Mouse (Mus musculus): ENCODE measurements around the gene Alyref. TPM values are rescaled to one million over a fixed set of nuclear protein-coding genes. Genes with fewer than 3 reads are reported as not detected.

Gene Alyref
- 303 and 358 TPM in 2 replicates for polyA plus RNA-seq (2015; fragmentation: Nextera tagmentation; extraction: Ambion mirVana)

DNA sequence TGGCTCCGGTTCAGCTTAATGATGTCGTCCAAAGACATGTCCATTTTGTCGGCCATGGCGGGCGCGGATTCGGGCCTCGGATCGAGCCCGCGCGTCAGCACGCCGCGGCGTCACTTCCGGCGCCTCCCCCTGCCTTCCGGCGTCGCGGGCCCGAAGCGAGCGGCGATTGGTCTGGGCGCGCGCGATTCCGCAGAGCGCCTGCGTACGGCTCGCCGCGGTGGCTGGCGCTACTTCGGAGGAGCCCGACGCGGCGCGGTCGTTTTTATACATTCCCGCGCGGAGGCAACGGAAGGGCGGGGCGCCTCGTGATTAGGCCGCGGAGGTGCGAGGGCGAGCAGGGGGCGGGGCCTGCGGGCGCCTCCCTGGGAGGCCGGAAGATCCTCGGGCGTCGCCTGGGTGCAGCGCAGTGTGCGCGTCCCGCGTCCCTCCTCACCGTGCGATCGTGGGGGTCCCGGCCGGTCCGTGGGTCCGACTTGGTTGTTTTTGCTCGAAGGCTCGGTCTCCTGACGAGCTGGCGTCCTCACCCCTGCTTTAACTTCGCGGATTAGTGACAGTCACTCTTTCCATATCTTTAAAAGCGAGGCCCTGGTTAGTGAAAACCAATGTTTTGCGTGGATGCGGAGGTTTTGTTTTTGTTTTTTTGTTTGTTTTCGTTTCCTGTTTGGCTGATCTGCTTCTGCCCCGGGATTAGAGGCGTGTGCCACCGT lies at the start of gene Alyref, which contains the start of gene Anapc11:
Gene Alyref (minus strand): TSS at position 83 of the 707 bp plus-strand sequence.
Gene Anapc11 (plus strand): TSS at position 139 of the 707 bp plus-strand sequence.
- peaks cover 62% of the 10 kb centered on the region for H3K36me3 ChIP-seq

GRCm38 (mm10) chr11:120647047-120647830 lies 49.1 kb upstream of the Alyref start:
- ATAC-seq = no peak
- Histone ChIP-seq H3K9me3 (no peaks in the 10 kb centered on the region), H3K36me3 (no peaks in the 10 kb centered on the region), H3K27ac (no peak overlapping the region), H3K9ac (replicated peaks) (no peak overlapping the region; the same call in 1 of the 2 replicates), H3K27me3 (peaks cover 26% of the 10 kb centered on the region; the same call in 1 of the 2 replicates), H3K4me1 (replicated peaks) (peaks cover 23% of the 10 kb centered on the region), H3K4me3 (replicated peaks) (no peak overlapping the region), H3K4me2 (replicated peaks) (peak overlapping the region; percentile 36)
- WGBS = 80% methylated on average over 35 of the region's 35 CpGs

More for the DNA sequence above, at the start of gene Alyref, which contains the start of gene Anapc11:
- H3K9ac ChIP-seq (replicated peaks) = peak within 1 kb of the TSS; percentile 99
- peak within 1 kb of the TSS; percentile 90 for H3K27ac ChIP-seq
- WGBS = under 1% methylated on average over 87 of the region's 88 CpGs
- H3K4me2 ChIP-seq (replicated peaks) = peak within 1 kb of the TSS; percentile 98
- H3K4me1 ChIP-seq (replicated peaks) = peaks cover 31% of the 10 kb centered on the region
- H3K27me3 ChIP-seq = no peaks in the 10 kb centered on the region
- peak; percentile 99 for ATAC-seq
- no peaks in the 10 kb centered on the region for H3K9me3 ChIP-seq
- peak within 1 kb of the TSS; percentile 99 for H3K4me3 ChIP-seq (replicated peaks)

DNA sequence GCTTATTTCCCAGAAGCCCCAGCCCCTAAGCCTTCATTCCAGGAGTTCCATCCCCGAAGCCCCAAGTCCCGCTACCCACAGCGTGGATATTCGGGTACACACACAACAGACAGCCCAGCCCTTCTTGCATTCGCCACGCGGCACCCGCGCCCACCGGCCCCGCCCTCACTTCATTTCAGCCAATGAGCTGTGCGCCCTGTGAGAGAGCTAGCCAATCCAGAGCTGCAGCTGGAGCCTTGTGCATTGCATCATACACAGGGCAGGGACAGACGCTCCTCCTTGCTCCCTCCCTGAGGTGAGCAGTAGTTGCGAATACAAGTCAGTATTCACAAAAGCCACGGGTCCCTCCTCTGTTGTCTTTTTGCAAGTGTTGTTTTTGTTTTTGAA lies 45.4 kb upstream of the Alyref start, which contains the start of gene Pycr1:
Gene Pycr1 (minus strand): TSS at position 169 of the 387 bp plus-strand sequence.
- WGBS = under 1% methylated on average over 15 of the region's 15 CpGs
- no peaks in the 10 kb centered on the region for H3K36me3 ChIP-seq
- peak within 1 kb of the TSS; percentile 77 for H3K9ac ChIP-seq (replicated peaks)
- H3K9me3 ChIP-seq = no peaks in the 10 kb centered on the region
- peaks cover 22% of the 10 kb centered on the region; the same call in 1 of the 2 replicates for H3K27me3 ChIP-seq
- H3K4me1 ChIP-seq (replicated peaks) = peaks cover 25% of the 10 kb centered on the region
- no peak within 1 kb of the TSS for H3K27ac ChIP-seq
- H3K4me2 ChIP-seq (replicated peaks) = peak within 1 kb of the TSS; percentile 89
- peak within 1 kb of the TSS; percentile 51 for H3K4me3 ChIP-seq (replicated peaks)
- peak; percentile 99 for ATAC-seq

DNA sequence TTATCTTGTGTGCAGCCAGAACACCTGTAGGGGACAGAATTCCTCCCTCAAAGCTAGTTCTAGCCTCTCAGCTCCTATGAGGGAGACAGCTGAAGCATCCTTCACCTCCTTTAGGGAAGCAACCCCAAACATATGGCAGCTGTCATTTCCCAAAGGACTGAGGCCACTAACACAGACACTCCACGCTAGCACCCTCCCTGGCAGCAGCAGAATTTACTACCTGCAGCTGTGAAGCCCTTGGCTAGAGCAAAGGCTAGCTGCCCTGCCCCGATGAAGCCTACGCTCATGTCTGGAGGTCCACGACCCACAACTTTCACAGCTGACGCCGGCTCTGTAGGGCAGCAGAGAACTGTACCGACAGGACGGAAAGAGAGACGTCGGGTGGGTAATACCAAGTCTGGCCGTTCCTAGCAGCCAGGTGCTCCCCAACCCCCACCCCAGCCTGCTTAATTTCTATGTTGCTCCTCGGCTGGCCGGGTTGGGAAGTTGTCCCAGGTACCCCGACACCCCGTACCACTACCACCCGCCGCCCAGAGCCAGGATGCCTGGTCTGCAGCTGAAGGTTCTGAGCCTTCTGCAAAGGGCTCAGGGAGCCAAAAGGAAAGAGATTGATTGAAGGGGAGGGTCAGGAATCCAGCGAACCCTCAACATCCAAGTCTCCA lies 44.9 kb upstream of the Alyref start:
- Histone ChIP-seq H3K27ac (no peak overlapping the region), H3K4me3 (replicated peaks) (peak overlapping the region; percentile 51), H3K9ac (replicated peaks) (peak overlapping the region; percentile 77), H3K4me1 (replicated peaks) (peaks cover 22% of the 10 kb centered on the region), H3K4me2 (replicated peaks) (peak overlapping the region; percentile 89), H3K9me3 (no peaks in the 10 kb centered on the region), H3K27me3 (peaks cover 22% of the 10 kb centered on the region; the same call in 1 of the 2 replicates), H3K36me3 (no peaks in the 10 kb centered on the region)
- 3% methylated on average over 18 of the region's 18 CpGs for WGBS
- peak; percentile 78 for ATAC-seq

DNA sequence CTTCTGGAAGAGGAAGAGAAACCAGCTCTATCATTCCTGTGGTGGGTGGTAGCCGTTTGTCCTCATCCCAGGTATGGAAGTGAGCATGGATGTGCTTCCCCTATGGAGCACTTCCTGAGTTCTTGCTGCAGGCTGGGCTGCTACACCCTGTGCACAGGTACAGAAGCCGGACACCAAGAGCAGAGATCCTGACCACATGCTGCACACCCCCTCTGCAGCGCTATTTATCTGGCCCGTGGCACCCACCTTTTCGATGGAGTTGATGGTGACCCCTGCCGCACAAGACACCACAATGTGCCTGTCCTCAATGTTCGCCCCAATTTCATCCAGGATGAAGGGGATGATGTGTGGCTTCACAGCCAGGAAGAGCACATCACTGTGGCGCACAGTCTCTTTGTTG lies 43.7 kb upstream of the Alyref start:
- Histone ChIP-seq H3K9me3 (no peaks in the 10 kb centered on the region), H3K4me1 (replicated peaks) (peaks cover 16% of the 10 kb centered on the region), H3K36me3 (no peaks in the 10 kb centered on the region), H3K27me3 (peaks cover 13% of the 10 kb centered on the region; the same call in 1 of the 2 replicates), H3K4me2 (replicated peaks) (no peak overlapping the region), H3K9ac (replicated peaks) (peak overlapping the region; percentile 40), H3K27ac (no peak overlapping the region), H3K4me3 (replicated peaks) (no peak overlapping the region)
- ATAC-seq = no peak
- WGBS = 94% methylated on average over 8 of the region's 8 CpGs

DNA sequence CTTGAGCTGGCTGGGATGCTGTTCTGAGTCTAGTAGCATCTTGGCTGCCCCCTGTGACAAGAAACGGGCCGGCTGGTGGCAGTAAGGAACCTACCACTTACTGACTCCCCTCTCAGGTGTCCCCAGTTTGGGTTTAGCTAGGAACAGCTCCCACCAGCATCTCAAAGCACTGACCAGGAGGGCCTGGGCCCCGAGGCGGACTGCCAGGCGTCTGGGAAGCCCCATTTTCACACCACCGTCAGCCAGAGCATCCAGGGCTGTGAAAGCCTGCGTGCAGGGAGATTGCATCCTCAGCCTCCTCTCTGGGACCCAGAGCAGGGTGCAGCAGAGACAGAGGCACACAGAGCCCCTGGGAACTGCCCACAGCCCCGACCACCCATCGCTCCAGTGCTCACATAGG lies 43.1 kb upstream of the Alyref start:
- no peak for ATAC-seq
- no peaks in the 10 kb centered on the region for H3K36me3 ChIP-seq
- no peaks in the 10 kb centered on the region for H3K9me3 ChIP-seq

GRCm38 (mm10) chr11:120634810-120635209 lies 36.6 kb upstream of the Alyref start:
- Histone ChIP-seq H3K9me3 (no peaks in the 10 kb centered on the region), H3K27ac (no peak overlapping the region), H3K9ac (replicated peaks) (no peak overlapping the region), H3K27me3 (no peaks in the 10 kb centered on the region), H3K4me3 (replicated peaks) (no peak overlapping the region), H3K4me1 (replicated peaks) (peaks cover 27% of the 10 kb centered on the region), H3K4me2 (replicated peaks) (no peak overlapping the region), H3K36me3 (no peaks in the 10 kb centered on the region)
- WGBS = 64% methylated on average over 5 of the region's 5 CpGs
- no peak for ATAC-seq

More for the DNA sequence above, 43.1 kb upstream of the Alyref start:
- Histone ChIP-seq H3K27ac (no peak overlapping the region), H3K27me3 (peaks cover 8% of the 10 kb centered on the region; the same call in 1 of the 2 replicates), H3K4me1 (replicated peaks) (peaks cover 16% of the 10 kb centered on the region), H3K9ac (replicated peaks) (peak overlapping the region; percentile 40; the same call in 1 of the 2 replicates), H3K4me3 (replicated peaks) (no peak overlapping the region), H3K4me2 (replicated peaks) (no peak overlapping the region)
- WGBS = 66% methylated on average over 9 of the region's 9 CpGs

GRCm38 (mm10) chr11:120633520-120634343 lies 35.6 kb upstream of the Alyref start, which contains the start of gene Mafg:
Mafg (minus strand) TSS chr11:120633600.
- Histone ChIP-seq H3K9me3 (no peaks in the 10 kb centered on the region), H3K4me3 (replicated peaks) (peak within 1 kb of the TSS; percentile 95), H3K27ac (peak within 1 kb of the TSS; percentile 87), H3K4me1 (replicated peaks) (peaks cover 33% of the 10 kb centered on the region), H3K4me2 (replicated peaks) (peak within 1 kb of the TSS; percentile 88), H3K36me3 (peaks cover 9% of the 10 kb centered on the region), H3K9ac (replicated peaks) (peak within 1 kb of the TSS; percentile 92), H3K27me3 (no peaks in the 10 kb centered on the region)
- ATAC-seq = peak; percentile 92
- 12% methylated on average over 57 of the region's 58 CpGs for WGBS

GRCm38 (mm10) chr11:120632559-120633519 lies 34.7 kb upstream of the Alyref start:
- peak overlapping the region; percentile 92 for H3K9ac ChIP-seq (replicated peaks)
- H3K36me3 ChIP-seq = peaks cover 13% of the 10 kb centered on the region
- no peaks in the 10 kb centered on the region for H3K27me3 ChIP-seq
- WGBS = under 1% methylated on average over 110 of the region's 116 CpGs
- peak overlapping the region; percentile 87 for H3K27ac ChIP-seq
- H3K4me3 ChIP-seq (replicated peaks) = peak overlapping the region; percentile 95
- H3K9me3 ChIP-seq = no peaks in the 10 kb centered on the region
- H3K4me1 ChIP-seq (replicated peaks) = peaks cover 33% of the 10 kb centered on the region
- peak; percentile 86 for ATAC-seq
- H3K4me2 ChIP-seq (replicated peaks) = peak overlapping the region; percentile 88
